Mouse (Mus musculus): ENCODE measurements around the gene Fastkd1.
A peak's percentile ranks its signal among the peaks of the same experiment; 100 is the strongest.

- TF ChIP-seq CTCF (IDR thresholded peaks at IDR 0.05; ENCODE audit: low read depth), result peak; percentile 37
- no peak for TF ChIP-seq EP300 (IDR thresholded peaks at IDR 0.05; ENCODE audit: low read depth)
These were observed 33.3 kb downstream of the Fastkd1 start for GRCm38 (mm10) chr2:69679990-69680389.
